Mouse (Mus musculus): ENCODE data around the gene Plekhg4.

GRCm38 (mm10) chr8:105356681-105357080 is 16.4 kb upstream of the Plekhg4 start:
- TF ChIP-seq CTCF (IDR thresholded peaks at IDR 0.05; ENCODE audit: borderline replicate concordance, control insufficient read depth, extremely low read depth, insufficient read depth, low read length, poor library complexity) (no peak), POLR2A (IDR thresholded peaks at IDR 0.05; ENCODE audit: control insufficient read depth, extremely low read depth, insufficient read depth, low read length, poor library complexity) (no peak)
